Mouse (Mus musculus): Measurements from ENCODE around the gene Sva.

Gene Sva

GRCm38 (mm10) chr6:42038094-42038493, at the start of gene Sva:
Gene Sva, plus strand, starts transcription at chr6:42038394.
- in situ Hi-C loops (cut with MboI; ENCODE audit: unreplicated experiment in 2 of 2), result no loop called here

Measured in v-Abl transformed pro-B cells (cell line).